Mouse (Mus musculus) kidney, postnatal 0 days (tissue): ENCODE results near the gene Dcdc2b. TPM values are rescaled to one million over a fixed set of nuclear protein-coding genes. Genes with fewer than 3 reads are reported as not detected.

Experiments used
- ATAC-seq: fragments of 200-750 bp; cut with Nextera tagmentation; replicated peaks from 2 replicates; pipeline ENCODE4 v1.8.0; 2017; ENCODE audit warnings: low read depth, moderate number of reproducible peaks, moderate TSS enrichment, moderate library complexity; ENCODE audit not compliant: low FRiP score
- DNase-seq: peaks from one replicate; pipeline ENCODE4 v3.0.0-alpha.2; 2016; ENCODE audit warnings: low spot score
- H3K27ac ChIP-seq: fragments of 300-500 bp; sonication (generic); 2 replicates; pipeline ENCODE4 v1.5.1; 2014; ENCODE audit warnings: mild to moderate bottlenecking
- H3K27me3 ChIP-seq: fragments of 300-500 bp; sonication (generic); 2 replicates; pipeline ENCODE4 v1.6.1; 2014; ENCODE audit warnings: low read length, mixed read lengths; ENCODE audit not compliant: insufficient read depth
- H3K36me3 ChIP-seq: fragments of 300-500 bp; sonication (generic); 2 replicates; pipeline ENCODE4 v1.6.1; 2014; ENCODE audit warnings: low read length, mixed read lengths; ENCODE audit not compliant: insufficient read depth
- H3K4me1 ChIP-seq: fragments of 300-500 bp; sonication (generic); replicated peaks from 2 replicates; pipeline ENCODE4 v1.6.1; 2014; ENCODE audit warnings: antibody characterized with exemption, low read length, mixed read lengths; ENCODE audit not compliant: insufficient read depth
- H3K4me2 ChIP-seq: fragments of 300-500 bp; sonication (generic); 2 replicates; pipeline ENCODE4 v1.6.1; 2014; ENCODE audit warnings: mild to moderate bottlenecking, low read length, moderate library complexity, mixed read lengths
- H3K4me3 ChIP-seq: fragments of 300-500 bp; sonication (generic); replicated peaks from 2 replicates; pipeline ENCODE4 v1.5.1; 2014; ENCODE audit warnings: low read depth, low read length
- H3K9ac ChIP-seq: fragments of 300-500 bp; sonication (generic); 2 replicates; pipeline ENCODE4 v1.6.1; 2014; ENCODE audit warnings: low read depth, low read length
- H3K9me3 ChIP-seq: fragments of 300-500 bp; sonication (generic); replicated peaks from 2 replicates; pipeline ENCODE4 v1.6.1; 2016; ENCODE audit warnings: low read length, inconsistent platforms, mixed read lengths
- CTCF ChIP-seq: IDR thresholded peaks from 2 replicates; pipeline ENCODE4 v1.5.1; 2016; ENCODE audit warnings: antibody characterized with exemption, low read depth, mild to moderate bottlenecking, moderate library complexity
- WGBS: fragments of 180-500 bp; shearing (Covaris S2); extraction: QIAGEN DNeasy Blood & Tissue Kit; methylation state at CpG from one replicate; pipeline ENCODE4 v1.1.7; 2014; 5-methylcytosine and 5-hydroxymethylcytosine counted together
- polyA plus RNA-seq: library from polyadenylated mRNA; unstranded; fragments of >200 nt; fragmentation: Nextera tagmentation; extraction: Ambion mirVana; gene quantifications from 2 replicates; pipeline ENCODE4 v1.2.1, GENCODE M21; 2015

Gene Dcdc2b
- polyA plus RNA-seq, 1 experiment from 2014 or later: 1.9 TPM

GRCm38 (mm10) chr4:129622803-129623535 is 8.9 kb upstream of the Dcdc2b start:
- Histone ChIP-seq H3K4me2 (peak overlapping the region; percentile 84), H3K4me3 (peak overlapping the region; percentile 73), H3K9ac (peak overlapping the region; percentile 78), H3K9me3 (no peaks in the 10 kb centered on the region), H3K27ac (peak overlapping the region; percentile 93), H3K4me1 (peaks cover 25% of the 10 kb centered on the region), H3K27me3 (no peaks in the 10 kb centered on the region), H3K36me3 (peaks cover 11% of the 10 kb centered on the region)
- WGBS: 20% methylated on average over 8 of the region's 8 CpGs
- DNase-seq (no peak), ATAC-seq (no peak)
- no peak for TF ChIP-seq CTCF

GRCm38 (mm10) chr4:129622120-129622802 is 8.2 kb upstream of the Dcdc2b start:
- Histone ChIP-seq H3K27me3 (no peaks in the 10 kb centered on the region), H3K4me3 (no peak overlapping the region), H3K9ac (0 out of 2 replicates have a peak overlapping the region, but pooled peaks have one; percentile 78), H3K9me3 (no peaks in the 10 kb centered on the region), H3K36me3 (peaks cover 5% of the 10 kb centered on the region; the same call in 1 of the 2 replicates), H3K4me1 (peaks cover 30% of the 10 kb centered on the region), H3K27ac (peak overlapping the region; percentile 70; the same call in 1 of the 2 replicates), H3K4me2 (peak overlapping the region; percentile 84)
- ATAC-seq: no peak
- DNase-seq: no peak
- no peak for TF ChIP-seq CTCF
- WGBS: 75% methylated on average over 11 of the region's 11 CpGs

GRCm38 (mm10) chr4:129621283-129621841 is 7.3 kb upstream of the Dcdc2b start:
- DNase-seq: peak; percentile 55
- Histone ChIP-seq H3K4me1 (peaks cover 30% of the 10 kb centered on the region), H3K4me2 (peak overlapping the region; percentile 31), H3K27ac (peak overlapping the region; percentile 70), H3K9me3 (no peaks in the 10 kb centered on the region), H3K4me3 (no peak overlapping the region), H3K36me3 (no peaks in the 10 kb centered on the region), H3K27me3 (no peaks in the 10 kb centered on the region), H3K9ac (no peak overlapping the region)
- WGBS: 55% methylated on average over 8 of the region's 8 CpGs
- no peak for TF ChIP-seq CTCF
- no peak for ATAC-seq

- no peaks in the 10 kb centered on the region for H3K9me3 ChIP-seq
- 80% methylated on average over 11 of the region's 11 CpGs for WGBS
- DNase-seq: no peak
Measured at GRCm38 (mm10) chr4:129620419-129621282, 6.6 kb upstream of the Dcdc2b start.

GRCm38 (mm10) chr4:129618786-129619691 is 5.0 kb upstream of the Dcdc2b start, which contains the start of gene Iqcc:
Gene Iqcc (minus strand): TSS chr4:129619099.
- WGBS: 3% methylated on average over 43 of the region's 44 CpGs
- Histone ChIP-seq H3K9ac (peak within 1 kb of the TSS; percentile 74), H3K9me3 (no peaks in the 10 kb centered on the region), H3K4me2 (peak within 1 kb of the TSS; percentile 79), H3K27ac (peak within 1 kb of the TSS; percentile 82), H3K36me3 (0 out of 2 replicates have a peak, but pooled peaks cover 7% of the 10 kb centered on the region), H3K4me3 (peak within 1 kb of the TSS; percentile 55), H3K27me3 (no peaks in the 10 kb centered on the region), H3K4me1 (peaks cover 22% of the 10 kb centered on the region)
- peak; percentile 96 for DNase-seq
- peak; percentile 21; the same call in 1 of the 2 replicates for TF ChIP-seq CTCF
- peak; percentile 87 for ATAC-seq

More at GRCm38 (mm10) chr4:129620419-129621282, 6.6 kb upstream of the Dcdc2b start:
- no peak for TF ChIP-seq CTCF
- H3K27me3 ChIP-seq: no peaks in the 10 kb centered on the region
- no peak overlapping the region for H3K4me3 ChIP-seq
- no peak overlapping the region for H3K9ac ChIP-seq
- H3K4me2 ChIP-seq: peak overlapping the region; percentile 31
- no peak for ATAC-seq
- peak overlapping the region; percentile 70 for H3K27ac ChIP-seq
- 0 out of 2 replicates have a peak, but pooled peaks cover 7% of the 10 kb centered on the region for H3K36me3 ChIP-seq
- H3K4me1 ChIP-seq: peaks cover 30% of the 10 kb centered on the region
